ENCODE assay signal across 29 mouse cellular contexts in genomic region chr9:35482014-35482898, GRCm38 (mm10). TPM values are rescaled to one million over a fixed set of nuclear protein-coding genes. Genes with fewer than 3 reads are reported as not detected.
DNase-seq lines count a peak whose midpoint lies in the region; ATAC-seq and TF ChIP-seq lines count a peak whose summit lies in the region.
"Had no signal": no experiment of that assay in that cellular context is flagged by ENCODE, and none has a peak within 500 bp of the region (broad histone marks: within the 10 kb centered on the region; RNA-seq: fewer than 3 reads in every experiment).

No protein-coding gene starts in this region.

- H3K27me3 ChIP-seq in forebrain, embryonic 14.5 days (replicated peaks; ENCODE audit: control insufficient read depth, insufficient read depth, low read length) = no peaks in the 10 kb centered on the region
- H3K27me3 ChIP-seq in forebrain, embryonic 12.5 days = no peaks in the 10 kb centered on the region
- no peaks in the 10 kb centered on the region for H3K27me3 ChIP-seq in heart, postnatal 0 days (ENCODE audit: control insufficient read depth, insufficient read depth, low read length)
- no peaks in the 10 kb centered on the region for H3K27me3 ChIP-seq in lung, embryonic 14.5 days (ENCODE audit: insufficient read depth, low read length)
- H3K27me3 ChIP-seq in limb, embryonic 13.5 days = no peaks in the 10 kb centered on the region
- H3K27me3 ChIP-seq: embryonic facial prominence, embryonic 12.5 days; hindbrain, embryonic 13.5 days; liver, embryonic 13.5 days; lung, embryonic 15.5 days; neural tube, embryonic 13.5 days had no signal

- ATAC-seq in forebrain, embryonic 14.5 days = peak; percentile 80
- ATAC-seq in forebrain, embryonic 12.5 days (ENCODE audit: low FRiP score) = no peak
- ATAC-seq in heart, postnatal 0 days (ENCODE audit: insufficient read depth, low read depth) = no peak
- no peak for ATAC-seq in lung, embryonic 14.5 days (ENCODE audit: insufficient read depth)
- ATAC-seq in limb, embryonic 13.5 days (ENCODE audit: low FRiP score, low read depth) = 0 out of 2 replicates have a peak, but pooled peaks have one; percentile 41
- ATAC-seq: intestine, postnatal 0 days had no signal

- TF ChIP-seq EP300 in heart, postnatal 0 days (IDR thresholded peaks at IDR 0.05; ENCODE audit: low read depth) = no peak

- peaks cover 71% of the 10 kb centered on the region for H3K36me3 ChIP-seq in forebrain, embryonic 14.5 days (ENCODE audit: control insufficient read depth, insufficient read depth, low read length)
- peaks cover 55% of the 10 kb centered on the region for H3K36me3 ChIP-seq in forebrain, embryonic 12.5 days (replicated peaks)
- peaks cover 38% of the 10 kb centered on the region for H3K36me3 ChIP-seq in heart, postnatal 0 days (replicated peaks; ENCODE audit: control insufficient read depth, insufficient read depth, low read length)
- peaks cover 24% of the 10 kb centered on the region; the same call in 1 of the 2 replicates for H3K36me3 ChIP-seq in lung, embryonic 14.5 days (ENCODE audit: insufficient read depth)
- peaks cover 95% of the 10 kb centered on the region for H3K36me3 ChIP-seq in limb, embryonic 13.5 days
- H3K36me3 ChIP-seq: G1E; liver, embryonic 13.5 days had no signal

- DNase-seq in forebrain, embryonic 14.5 days (ENCODE audit: low spot score) = peak; percentile 81
- DNase-seq in heart, postnatal 0 days (ENCODE audit: low spot score) = peak; percentile 27
- no peak for DNase-seq in heart, adult 9 months (ENCODE audit: low spot score in 2 of 2)
- peak; percentile 60 for DNase-seq in lung, embryonic 14.5 days
- no peak for DNase-seq in lung, postnatal 14 days
- DNase-seq in right cerebral cortex, postnatal 14 days = no peak
- DNase-seq: cerebellum, adult 9-10 months; gastrocnemius, postnatal 25 days; layer of hippocampus, postnatal 36 days; liver, embryonic 13.5 days; right cerebral cortex, adult 18-20 months; thymus, postnatal 25 days had no signal

- H3K27ac ChIP-seq in forebrain, embryonic 14.5 days (ENCODE audit: low read depth, low read length) = peak overlapping the region; percentile 40; the same call in 1 of the 2 replicates
- no peak overlapping the region; the same call in 1 of the 2 replicates for H3K27ac ChIP-seq in forebrain, embryonic 12.5 days
- H3K27ac ChIP-seq in heart, postnatal 0 days (ENCODE audit: low read depth) = no peak overlapping the region
- H3K27ac ChIP-seq in lung, embryonic 14.5 days (ENCODE audit: low read depth) = no peak overlapping the region
- peak overlapping the region; percentile 33; the same call in 1 of the 2 replicates for H3K27ac ChIP-seq in limb, embryonic 13.5 days
- H3K27ac ChIP-seq: embryonic facial prominence, embryonic 12.5 days; hindbrain, embryonic 13.5 days; layer of hippocampus, adult 2 months; liver, embryonic 13.5 days; lung, embryonic 15.5 days; macrophage; midbrain, embryonic 10.5 days; neural tube, embryonic 13.5 days had no signal

- no peak for TF ChIP-seq CTCF in heart, postnatal 0 days (IDR thresholded peaks at IDR 0.05; ENCODE audit: low read depth)
- no peak for TF ChIP-seq CTCF in lung, embryonic 14.5 days (IDR thresholded peaks at IDR 0.05; ENCODE audit: low read depth)

- no peak overlapping the region for H3K4me2 ChIP-seq in forebrain, embryonic 14.5 days (ENCODE audit: low read length)
- no peak overlapping the region for H3K4me2 ChIP-seq in forebrain, embryonic 12.5 days
- H3K4me2 ChIP-seq in heart, postnatal 0 days (ENCODE audit: low read depth, low read length) = no peak overlapping the region
- no peak overlapping the region for H3K4me2 ChIP-seq in lung, embryonic 14.5 days
- no peak overlapping the region for H3K4me2 ChIP-seq in limb, embryonic 13.5 days (replicated peaks)
- H3K4me2 ChIP-seq: embryonic facial prominence, embryonic 12.5 days; heart, embryonic 11.5 days; hindbrain, embryonic 13.5 days; liver, embryonic 13.5 days; lung, embryonic 15.5 days; neural tube, embryonic 13.5 days had no signal

- WGBS in forebrain, embryonic 14.5 days = 32% methylated on average over 13 of the region's 13 CpGs
- 57% methylated on average over 13 of the region's 13 CpGs for WGBS in forebrain, embryonic 12.5 days
- WGBS in heart, postnatal 0 days = 54% methylated on average over 13 of the region's 13 CpGs
- 51% methylated on average over 13 of the region's 13 CpGs for WGBS in lung, embryonic 14.5 days
- WGBS in limb, embryonic 13.5 days = 53% methylated on average over 13 of the region's 13 CpGs

- peaks cover 11% of the 10 kb centered on the region; the same call in 1 of the 2 replicates for H3K4me1 ChIP-seq in forebrain, embryonic 14.5 days (ENCODE audit: control insufficient read depth, insufficient read depth, low read length)
- no peaks in the 10 kb centered on the region; the same call in 1 of the 2 replicates for H3K4me1 ChIP-seq in forebrain, embryonic 12.5 days
- peaks cover 9% of the 10 kb centered on the region; the same call in 1 of the 2 replicates for H3K4me1 ChIP-seq in heart, postnatal 0 days (ENCODE audit: control insufficient read depth, insufficient read depth)
- no peaks in the 10 kb centered on the region for H3K4me1 ChIP-seq in lung, embryonic 14.5 days (ENCODE audit: insufficient read depth)
- H3K4me1 ChIP-seq in limb, embryonic 13.5 days = peaks cover 31% of the 10 kb centered on the region
- H3K4me1 ChIP-seq: embryonic facial prominence, embryonic 12.5 days; hindbrain, embryonic 13.5 days; liver, embryonic 13.5 days; lung, embryonic 15.5 days; midbrain, embryonic 10.5 days had no signal

- H3K4me3 ChIP-seq in forebrain, embryonic 14.5 days (ENCODE audit: low read depth, low read length) = no peak overlapping the region
- no peak overlapping the region for H3K4me3 ChIP-seq in forebrain, embryonic 12.5 days (replicated peaks)
- H3K4me3 ChIP-seq in heart, postnatal 0 days (ENCODE audit: low read depth, low read length) = no peak overlapping the region
- H3K4me3 ChIP-seq in lung, embryonic 14.5 days (ENCODE audit: low read depth, low read length) = no peak overlapping the region
- H3K4me3 ChIP-seq in limb, embryonic 13.5 days = no peak overlapping the region
- H3K4me3 ChIP-seq: embryonic facial prominence, embryonic 12.5 days; hindbrain, embryonic 13.5 days; layer of hippocampus, adult 2 months; liver, embryonic 13.5 days; lung, embryonic 15.5 days; midbrain, embryonic 10.5 days; neural tube, embryonic 13.5 days had no signal

- no peak overlapping the region for H3K9ac ChIP-seq in forebrain, embryonic 14.5 days (ENCODE audit: low read length)
- H3K9ac ChIP-seq in forebrain, embryonic 12.5 days = no peak overlapping the region
- H3K9ac ChIP-seq in heart, postnatal 0 days (replicated peaks; ENCODE audit: low read depth, low read length) = no peak overlapping the region
- no peak overlapping the region for H3K9ac ChIP-seq in lung, embryonic 14.5 days
- H3K9ac ChIP-seq in limb, embryonic 13.5 days = no peak overlapping the region
- H3K9ac ChIP-seq: embryonic facial prominence, embryonic 12.5 days; hindbrain, embryonic 13.5 days; liver, embryonic 13.5 days; lung, embryonic 15.5 days; neural tube, embryonic 13.5 days had no signal

- no peaks in the 10 kb centered on the region for H3K9me3 ChIP-seq in forebrain, embryonic 14.5 days (replicated peaks; ENCODE audit: control insufficient read depth, low read length)
- no peaks in the 10 kb centered on the region for H3K9me3 ChIP-seq in forebrain, embryonic 12.5 days
- no peaks in the 10 kb centered on the region for H3K9me3 ChIP-seq in heart, postnatal 0 days (replicated peaks; ENCODE audit: control insufficient read depth, low read length)
- H3K9me3 ChIP-seq in lung, embryonic 14.5 days (ENCODE audit: low read depth, low read length) = no peaks in the 10 kb centered on the region
- H3K9me3 ChIP-seq in limb, embryonic 13.5 days = no peaks in the 10 kb centered on the region
- H3K9me3 ChIP-seq: embryonic facial prominence, embryonic 12.5 days; G1E; hindbrain, embryonic 13.5 days; liver, embryonic 13.5 days; lung, embryonic 15.5 days; midbrain, embryonic 10.5 days; neural tube, embryonic 13.5 days had no signal

RNA-seq across cellular contexts. Expression of gene Gm1113, which starts 35.8 kb away (rescaled TPM):
- polyA plus RNA-seq in forebrain, embryonic 14.5 days (2014; fragmentation: Nextera tagmentation; extraction: Ambion mirVana) = not detected in 2 replicates
- not detected in 2 replicates for polyA plus RNA-seq in forebrain, embryonic 12.5 days (2016; fragmentation: Nextera tagmentation; extraction: Ambion mirVana)
- total RNA-seq in heart, postnatal 0 days (2014; rRNA removed; ENCODE audit: low replicate concordance) = not detected in 2 replicates
- not detected in 2 replicates for polyA plus RNA-seq in heart, postnatal 0 days (2015; fragmentation: Nextera tagmentation; extraction: Ambion mirVana)
- polyA plus RNA-seq in lung, embryonic 14.5 days (2014; fragmentation: Nextera tagmentation; extraction: Ambion mirVana) = not detected in 2 replicates
- polyA plus RNA-seq in limb, embryonic 13.5 days (2015; fragmentation: Nextera tagmentation; extraction: Ambion mirVana) = not detected in 2 replicates
- total RNA-seq: common myeloid progenitor, adult 5-6 weeks; G1E; gastrocnemius, postnatal 25 days; layer of hippocampus, adult 2 months; layer of hippocampus, postnatal 36 days; left cerebral cortex, postnatal 14 days had no signal
- polyA plus RNA-seq: embryonic facial prominence, embryonic 12.5 days; G1E; heart, embryonic 11.5 days; hindbrain, embryonic 13.5 days; intestine, postnatal 0 days; kidney, embryonic 16.5 days; liver, embryonic 13.5 days; lung, embryonic 15.5 days; macrophage; midbrain, embryonic 10.5 days; neural tube, embryonic 13.5 days; small intestine, adult 2 months; testis, adult 2 months had no signal

Comparison
In these comparisons a context has a peak if more than half of its experiments do, and no peak if none do; other contexts are left out.
1. ATAC-seq: peak in forebrain, embryonic 14.5 days (single experiment) and limb, embryonic 13.5 days (single experiment); none in forebrain, embryonic 12.5 days (single experiment), heart, postnatal 0 days (single experiment) and lung, embryonic 14.5 days (single experiment).
2. DNase-seq: peak in forebrain, embryonic 14.5 days (single experiment), heart, postnatal 0 days (single experiment) and lung, embryonic 14.5 days (single experiment); none in heart, adult 9 months (0 of 2), lung, postnatal 14 days (single experiment) and right cerebral cortex, postnatal 14 days (single experiment).
3. H3K27ac ChIP-seq: peak in forebrain, embryonic 14.5 days (single experiment) and limb, embryonic 13.5 days (single experiment); none in forebrain, embryonic 12.5 days (single experiment), heart, postnatal 0 days (single experiment) and lung, embryonic 14.5 days (single experiment).